Mouse (Mus musculus) embryonic facial prominence, embryonic 10.5 days (tissue): Measurements from ENCODE around the gene Cped1. TPM values are rescaled to one million over a fixed set of nuclear protein-coding genes. Genes with fewer than 3 reads are reported as not detected.
A peak's percentile ranks its signal among the peaks of the same experiment; 100 is the strongest.

ENCODE experiments used
- DNase-seq: peaks from one replicate; pipeline ENCODE4 v3.0.0-alpha.2; 2017; ENCODE audit warnings: low spot score
- H3K27ac ChIP-seq: fragments of 300-500 bp; sonication (generic); replicated peaks from 2 replicates; pipeline ENCODE4 v1.5.1; 2016; ENCODE audit warnings: mild to moderate bottlenecking
- H3K27me3 ChIP-seq: fragments of 300-500 bp; sonication (generic); replicated peaks from 2 replicates; pipeline ENCODE4 v1.6.1; 2016; ENCODE audit warnings: low read depth, mild to moderate bottlenecking; ENCODE audit not compliant: poor library complexity, severe bottlenecking
- H3K36me3 ChIP-seq: fragments of 300-500 bp; sonication (generic); replicated peaks from 2 replicates; pipeline ENCODE4 v1.6.1; 2016; ENCODE audit warnings: mild to moderate bottlenecking, moderate library complexity
- H3K4me1 ChIP-seq: fragments of 300-500 bp; sonication (generic); 2 replicates; pipeline ENCODE4 v1.6.1; 2016
- H3K4me3 ChIP-seq: fragments of 300-500 bp; sonication (generic); 2 replicates; pipeline ENCODE4 v1.5.1; 2016; ENCODE audit warnings: mild to moderate bottlenecking, moderate library complexity
- H3K9me3 ChIP-seq: fragments of 300-500 bp; sonication (generic); 2 replicates; pipeline ENCODE4 v1.6.1; 2016; ENCODE audit warnings: mild to moderate bottlenecking
- WGBS: fragments of 180-500 bp; shearing (Covaris S2); methylation state at CpG from one replicate; pipeline ENCODE4 v1.1.7; 2016; 5-methylcytosine and 5-hydroxymethylcytosine counted together
- polyA plus RNA-seq: library from polyadenylated mRNA; unstranded; fragments of >200 nt; fragmentation: Nextera tagmentation; extraction: Ambion mirVana; gene quantifications from 2 replicates; pipeline ENCODE4 v1.2.1, GENCODE M21; 2016

The Cped1 gene
- 34.4 and 39.3 TPM in 2 replicates for polyA plus RNA-seq

- H3K9me3 ChIP-seq: no peaks in the 10 kb centered on the region
- peak within 1 kb of the TSS; percentile 69 for H3K4me3 ChIP-seq
- H3K27ac ChIP-seq: peak within 1 kb of the TSS; percentile 91
- peaks cover 22% of the 10 kb centered on the region for H3K4me1 ChIP-seq
- H3K36me3 ChIP-seq: no peaks in the 10 kb centered on the region
- WGBS: under 1% methylated on average over 38 of the region's 38 CpGs
- H3K27me3 ChIP-seq: peaks cover 25% of the 10 kb centered on the region
- DNase-seq: peak; percentile 80
Measured at GRCm38 (mm10) chr6:21985732-21986540, at the start of gene Cped1. TSS of gene Cped1 (plus strand) at chr6:21985916.

GRCm38 (mm10) chr6:21937981-21938635 lies 47.6 kb upstream of the Cped1 start:
- no peaks in the 10 kb centered on the region for H3K9me3 ChIP-seq
- 79% methylated on average over 4 of the region's 4 CpGs for WGBS
- H3K36me3 ChIP-seq: no peaks in the 10 kb centered on the region
- H3K27ac ChIP-seq: no peak overlapping the region
- DNase-seq: no peak
- no peaks in the 10 kb centered on the region for H3K4me1 ChIP-seq
- no peak overlapping the region for H3K4me3 ChIP-seq
- H3K27me3 ChIP-seq: no peaks in the 10 kb centered on the region

DNA sequence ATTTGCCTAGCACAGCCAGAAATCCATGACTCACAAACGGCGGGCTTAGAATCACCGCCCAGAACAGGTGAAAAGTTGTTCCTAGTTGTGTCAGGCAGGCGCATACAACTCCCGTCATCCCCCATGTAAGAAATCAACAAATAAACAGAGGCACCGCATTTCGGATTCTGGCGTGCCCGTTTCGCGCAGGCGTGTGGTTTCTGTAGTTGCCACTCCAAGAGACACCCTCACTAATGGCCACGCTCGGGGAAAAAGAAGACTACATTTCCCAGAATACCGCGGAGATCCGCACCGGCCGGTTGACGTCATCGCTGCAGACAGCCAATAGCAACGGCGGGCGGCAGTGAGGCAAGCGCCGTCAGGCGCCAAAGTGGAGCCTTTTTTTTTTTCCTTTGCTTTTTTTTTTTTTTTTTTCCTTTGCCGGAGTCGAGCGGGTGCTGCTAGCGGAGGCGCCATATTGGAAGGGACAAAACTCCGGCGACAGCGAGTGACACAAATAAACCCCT lies 36.4 kb upstream of the Cped1 start, which contains the start of gene Ing3:
TSS of gene Ing3 (plus strand) at position 346 of the 506 bp plus-strand sequence.
- peaks cover 8% of the 10 kb centered on the region for H3K4me1 ChIP-seq
- DNase-seq: peak; percentile 97
- H3K4me3 ChIP-seq: peak within 1 kb of the TSS; percentile 88
- peak within 1 kb of the TSS; percentile 97 for H3K27ac ChIP-seq
- H3K36me3 ChIP-seq: peaks cover 28% of the 10 kb centered on the region
- H3K27me3 ChIP-seq: no peaks in the 10 kb centered on the region
- WGBS: under 1% methylated on average over 35 of the region's 35 CpGs
- no peaks in the 10 kb centered on the region for H3K9me3 ChIP-seq

DNA sequence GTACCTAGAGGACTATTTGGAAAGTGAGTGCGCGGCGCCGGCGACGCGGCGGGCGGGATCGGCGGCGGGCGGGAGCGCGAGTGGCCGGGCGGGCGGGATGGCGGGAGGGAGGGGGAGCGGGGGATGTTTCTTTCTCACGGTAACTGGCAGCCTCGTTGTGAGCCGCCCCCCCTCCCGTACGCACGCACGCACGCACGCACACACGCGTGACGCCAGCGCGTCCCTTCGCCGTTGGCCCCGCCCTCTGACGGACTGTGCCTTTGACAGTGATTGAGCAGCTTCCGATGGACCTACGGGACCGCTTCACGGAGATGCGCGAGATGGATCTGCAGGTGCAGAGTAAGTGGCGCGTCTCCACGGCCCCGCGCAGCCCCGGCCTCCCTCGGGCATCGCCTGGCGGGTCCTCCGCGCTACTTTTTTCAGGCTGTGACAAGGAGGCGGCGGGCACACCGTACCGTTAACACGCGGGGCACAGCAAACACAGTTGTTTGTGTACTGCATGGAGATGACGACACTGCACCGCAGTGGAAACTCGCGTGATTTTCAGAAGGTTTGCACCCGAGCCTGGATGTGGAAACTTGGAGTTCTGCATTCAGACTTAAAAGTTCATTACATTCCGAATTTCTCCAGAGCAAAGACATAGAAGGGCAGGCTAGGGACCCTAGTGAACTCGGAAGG lies 35.8 kb upstream of the Cped1 start:
- Histone ChIP-seq H3K4me1 (peaks cover 8% of the 10 kb centered on the region), H3K4me3 (peak overlapping the region; percentile 88), H3K27me3 (no peaks in the 10 kb centered on the region), H3K27ac (peak overlapping the region; percentile 97), H3K36me3 (peaks cover 34% of the 10 kb centered on the region), H3K9me3 (no peaks in the 10 kb centered on the region)
- 1% methylated on average over 68 of the region's 68 CpGs for WGBS
- peak; percentile 96 for DNase-seq

- no peaks in the 10 kb centered on the region for H3K9me3 ChIP-seq
- H3K4me3 ChIP-seq: peak overlapping the region; percentile 88
- 92% methylated on average over 2 of the region's 2 CpGs for WGBS
- H3K27me3 ChIP-seq: no peaks in the 10 kb centered on the region
- H3K36me3 ChIP-seq: peaks cover 41% of the 10 kb centered on the region
- no peak for DNase-seq
- H3K27ac ChIP-seq: no peak overlapping the region
- H3K4me1 ChIP-seq: peaks cover 8% of the 10 kb centered on the region
Measured at GRCm38 (mm10) chr6:21950676-21951075, 35.0 kb upstream of the Cped1 start.

- no peaks in the 10 kb centered on the region for H3K27me3 ChIP-seq
- H3K9me3 ChIP-seq: no peaks in the 10 kb centered on the region
- peaks cover 81% of the 10 kb centered on the region for H3K36me3 ChIP-seq
- no peak for DNase-seq
- 88% methylated on average over 4 of the region's 4 CpGs for WGBS
- no peak overlapping the region for H3K4me3 ChIP-seq
- no peak overlapping the region for H3K27ac ChIP-seq
- peaks cover 5% of the 10 kb centered on the region for H3K4me1 ChIP-seq
Measured at GRCm38 (mm10) chr6:21955468-21955867, 30.2 kb upstream of the Cped1 start.

GRCm38 (mm10) chr6:21958922-21959321 lies 26.8 kb upstream of the Cped1 start:
- no peak for DNase-seq
- Histone ChIP-seq H3K9me3 (no peaks in the 10 kb centered on the region), H3K27me3 (no peaks in the 10 kb centered on the region), H3K27ac (no peak overlapping the region), H3K4me1 (no peaks in the 10 kb centered on the region), H3K36me3 (peaks cover 63% of the 10 kb centered on the region), H3K4me3 (no peak overlapping the region)
- WGBS: 90% methylated on average over 4 of the region's 4 CpGs

DNA sequence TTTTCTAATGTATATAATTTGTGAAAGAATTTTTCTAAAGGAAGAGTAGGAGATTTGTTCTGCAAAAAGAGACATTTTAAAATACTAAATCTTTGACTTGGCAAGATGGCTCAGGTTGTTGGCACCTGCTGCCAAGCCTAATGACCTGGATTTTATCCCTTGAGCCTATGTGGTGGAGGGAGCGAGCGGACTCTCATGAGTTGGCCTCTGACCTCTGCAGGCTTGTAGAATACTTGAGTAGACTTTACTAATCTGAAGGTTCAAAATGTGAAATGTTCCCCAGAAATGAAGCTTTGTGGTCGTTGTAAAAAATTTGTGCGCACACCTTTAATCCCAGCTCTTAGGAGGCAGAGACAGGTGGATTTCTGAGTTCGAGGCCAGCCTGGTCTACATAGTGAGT lies 25.8 kb upstream of the Cped1 start:
- H3K27me3 ChIP-seq: no peaks in the 10 kb centered on the region
- WGBS: 92% methylated on average over 5 of the region's 5 CpGs
- no peaks in the 10 kb centered on the region for H3K4me1 ChIP-seq
- no peak for DNase-seq
- no peak overlapping the region for H3K27ac ChIP-seq
- H3K4me3 ChIP-seq: no peak overlapping the region
- peaks cover 55% of the 10 kb centered on the region for H3K36me3 ChIP-seq
- H3K9me3 ChIP-seq: no peaks in the 10 kb centered on the region

DNA sequence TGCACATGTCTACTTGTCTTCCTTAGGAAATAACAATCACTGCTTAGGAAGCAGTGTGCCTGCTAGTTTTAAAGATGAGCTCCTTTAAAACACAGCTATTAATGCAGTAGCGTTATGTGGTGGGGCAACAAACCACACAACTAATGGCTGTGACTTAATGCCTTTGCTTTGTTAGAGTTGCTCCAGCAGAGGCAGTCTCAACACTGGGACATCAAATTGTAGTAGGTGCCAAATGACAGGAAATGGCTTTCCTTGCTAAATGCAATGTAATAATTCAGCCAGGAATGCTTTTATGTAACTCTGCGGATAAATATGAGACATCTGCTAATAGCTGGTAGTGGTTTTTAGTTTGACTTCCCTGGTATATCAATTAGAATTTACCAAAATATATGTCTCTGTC lies 8.2 kb upstream of the Cped1 start:
- peaks cover 35% of the 10 kb centered on the region for H3K36me3 ChIP-seq
- H3K27ac ChIP-seq: no peak overlapping the region
- 88% methylated on average over 2 of the region's 2 CpGs for WGBS
- no peaks in the 10 kb centered on the region for H3K9me3 ChIP-seq
- no peak overlapping the region for H3K4me3 ChIP-seq
- no peaks in the 10 kb centered on the region for H3K27me3 ChIP-seq
- DNase-seq: no peak
- H3K4me1 ChIP-seq: no peaks in the 10 kb centered on the region

DNA sequence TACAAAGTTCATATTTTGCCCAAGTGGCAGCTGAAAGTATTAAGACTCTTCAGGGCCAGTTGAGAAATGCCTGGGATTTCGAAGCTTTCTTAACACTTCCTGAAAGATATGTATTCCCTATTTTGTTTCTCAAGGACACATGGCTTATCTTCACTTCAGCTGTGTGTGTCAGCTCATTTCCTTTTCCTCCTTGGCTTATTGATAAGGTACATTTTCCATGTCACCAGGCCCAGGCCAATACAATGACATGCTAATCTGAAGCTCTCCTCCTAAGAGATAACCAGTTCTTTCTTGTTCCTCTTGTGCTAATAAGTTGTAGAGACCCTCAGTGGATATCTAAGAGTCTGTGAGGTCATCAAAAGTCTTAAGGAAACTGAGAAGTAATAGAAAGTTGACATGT lies 4.6 kb upstream of the Cped1 start:
- Histone ChIP-seq H3K27ac (no peak overlapping the region), H3K4me1 (peaks cover 11% of the 10 kb centered on the region), H3K9me3 (no peaks in the 10 kb centered on the region), H3K36me3 (peaks cover 5% of the 10 kb centered on the region; the same call in 1 of the 2 replicates), H3K27me3 (peaks cover under 1% of the 10 kb centered on the region; the same call in 1 of the 2 replicates), H3K4me3 (no peak overlapping the region)
- DNase-seq: no peak
- WGBS: 89% methylated on average over 1 of the region's 1 CpGs

DNA sequence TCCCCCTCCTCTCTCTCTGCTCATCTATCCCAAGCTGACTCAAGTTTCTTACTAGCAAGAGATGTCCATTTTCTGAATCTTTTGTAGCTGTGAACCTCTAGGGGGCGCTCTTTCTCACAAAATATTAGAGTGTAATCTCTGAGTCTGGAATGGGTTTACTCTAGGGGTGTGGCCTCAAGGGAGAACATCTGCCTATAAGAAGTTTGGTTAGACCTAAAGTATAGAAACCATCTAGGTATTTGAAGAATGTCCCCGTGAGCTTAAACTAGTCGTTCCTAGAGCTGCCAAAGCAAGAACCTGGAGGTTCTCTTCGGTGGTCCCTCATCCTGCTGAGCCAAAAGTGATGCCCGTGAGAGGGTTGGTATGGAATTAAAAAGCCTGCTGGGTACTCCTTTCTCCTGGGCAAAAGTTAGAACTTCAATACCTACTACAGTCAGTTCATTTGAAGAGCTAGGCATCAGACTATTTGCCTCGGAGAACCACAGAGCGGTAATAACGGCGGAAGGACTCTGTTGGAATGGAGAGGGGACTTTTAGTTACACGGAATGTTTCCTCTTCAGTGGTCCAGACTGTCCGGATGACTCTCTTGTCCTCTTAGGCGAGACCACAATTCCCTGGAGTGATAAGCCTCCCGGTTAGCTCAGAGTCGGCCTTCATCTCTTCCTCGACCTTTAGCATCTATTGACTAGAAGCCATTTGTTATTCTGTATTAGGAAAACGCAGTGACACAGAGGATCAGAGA lies 555 bp upstream of the Cped1 start:
- 7% methylated on average over 16 of the region's 16 CpGs for WGBS
- Histone ChIP-seq H3K27ac (peak overlapping the region; percentile 91), H3K27me3 (peaks cover 25% of the 10 kb centered on the region), H3K4me3 (peak overlapping the region; percentile 69), H3K36me3 (no peaks in the 10 kb centered on the region), H3K4me1 (peaks cover 19% of the 10 kb centered on the region), H3K9me3 (no peaks in the 10 kb centered on the region)
- peak; percentile 69 for DNase-seq
